Mouse (Mus musculus) heart, adult 18-20 months (tissue): ENCODE results near the gene Gm12117. TPM values are rescaled to one million over a fixed set of nuclear protein-coding genes. Genes with fewer than 3 reads are reported as not detected.

Experiments
- DNase-seq, 2 experiments: peaks; one replicate each; pipeline ENCODE4 v3.0.0; 2021 to 2022; ENCODE audit warnings: mixed read lengths in 1 of 2
- long read RNA-seq, 2 experiments: library from polyadenylated mRNA; stranded (forward); transcript quantifications; one replicate each; pipeline ENCODE4 v2.0.0; 2021
- total RNA-seq, 2 experiments: library from RNA; stranded (reverse); gene quantifications; 2 replicates each; pipeline ENCODE4 v1.2.3; 2021

Gene Gm12117
- total RNA-seq: not detected
- long read RNA-seq, experiment 1: 0 reads
- long read RNA-seq, experiment 2: 0 reads

DNA sequence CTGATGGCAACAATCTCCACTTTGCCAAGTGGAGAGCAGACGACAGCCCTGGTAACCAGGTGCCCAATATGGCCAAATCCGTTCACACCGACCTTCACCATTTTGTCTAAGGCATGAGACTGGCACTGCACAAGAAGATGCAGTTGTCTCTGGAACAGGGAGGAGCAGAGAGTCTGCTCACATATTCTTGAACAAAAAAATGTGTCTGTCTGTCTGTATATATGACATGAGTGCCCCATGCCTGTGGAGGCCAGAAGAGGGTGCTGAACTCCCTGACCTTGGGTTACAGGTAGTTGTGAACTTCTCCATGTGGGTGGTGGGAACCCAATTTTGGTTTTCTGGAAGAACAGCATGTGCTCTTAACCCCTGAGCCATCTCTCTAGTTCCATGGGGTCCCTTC lies at the start of gene Gm12117:
Gene Gm12117 (minus strand): TSS at position 101 of the 400 bp plus-strand sequence.
- DNase-seq: no peak

DNA sequence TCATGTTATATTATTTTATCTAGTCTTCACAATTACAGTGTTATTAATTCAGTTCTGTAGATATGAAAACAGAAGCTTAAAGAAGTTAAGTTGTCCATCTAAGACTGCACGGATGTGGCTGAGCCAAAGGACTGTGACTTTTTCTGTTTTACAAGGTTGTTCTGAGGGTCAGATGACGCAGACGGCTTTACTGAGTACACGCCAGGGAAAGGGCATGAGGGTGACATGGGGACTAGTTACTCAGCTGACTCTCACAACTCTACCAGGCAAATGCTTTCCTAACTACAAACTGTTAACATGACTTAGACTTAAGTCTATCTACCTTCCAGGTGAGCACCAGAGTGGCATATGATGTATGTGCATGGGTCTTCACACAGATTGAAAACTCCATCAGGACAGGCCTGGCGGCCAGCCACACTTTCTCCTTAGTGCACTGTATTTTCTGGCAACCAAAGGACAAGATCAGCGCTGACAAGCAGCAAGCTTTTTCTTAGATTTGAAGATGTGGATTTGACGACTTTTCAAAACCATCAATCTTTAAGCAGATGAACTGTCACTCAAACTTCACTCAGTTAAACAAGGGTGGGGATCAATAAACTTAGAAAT lies 42.6 kb upstream of the Gm12117 start:
- DNase-seq: no peak

- DNase-seq: no peak
Observed at GRCm38 (mm10) chr11:33309566-33309965, 33.0 kb upstream of the Gm12117 start.

- no peak for DNase-seq
Observed at GRCm38 (mm10) chr11:33300859-33301258, 24.3 kb upstream of the Gm12117 start.

- DNase-seq: no peak
Observed at GRCm38 (mm10) chr11:33299371-33299770, 22.8 kb upstream of the Gm12117 start.

- DNase-seq: no peak
Observed at GRCm38 (mm10) chr11:33297121-33297520, 20.6 kb upstream of the Gm12117 start.

- peak in 1 of 2 experiments; percentile 17 for DNase-seq
Observed at GRCm38 (mm10) chr11:33295422-33295821, 18.9 kb upstream of the Gm12117 start.

GRCm38 (mm10) chr11:33294063-33294462 lies 17.5 kb upstream of the Gm12117 start:
- DNase-seq: no peak

GRCm38 (mm10) chr11:33278571-33278970 lies 2.0 kb upstream of the Gm12117 start:
- no peak for DNase-seq

- no peak for DNase-seq
Observed at GRCm38 (mm10) chr11:33274816-33275215, 1.7 kb downstream of the Gm12117 start.

DNA sequence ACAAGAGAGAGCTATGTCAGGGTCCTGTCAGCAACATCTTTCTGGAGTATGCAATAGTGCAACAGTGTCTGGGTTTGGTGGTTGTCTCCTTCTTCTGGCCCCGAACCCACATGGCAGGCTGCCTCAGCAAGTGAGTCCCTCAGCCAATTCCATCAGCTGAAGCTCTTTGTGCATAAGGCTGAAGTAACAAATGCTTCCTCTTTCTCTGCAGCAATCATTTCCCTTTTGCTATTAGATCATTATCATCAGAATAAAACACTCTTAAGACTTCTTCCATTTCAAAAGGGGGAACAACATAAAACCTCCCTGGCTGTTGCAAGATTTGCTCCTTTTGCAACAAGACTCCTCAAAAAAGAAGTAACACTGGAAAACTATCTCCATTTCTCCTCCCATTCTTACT lies 2.2 kb downstream of the Gm12117 start:
- DNase-seq: no peak

GRCm38 (mm10) chr11:33240295-33240694 lies 36.2 kb downstream of the Gm12117 start:
- no peak for DNase-seq

DNA sequence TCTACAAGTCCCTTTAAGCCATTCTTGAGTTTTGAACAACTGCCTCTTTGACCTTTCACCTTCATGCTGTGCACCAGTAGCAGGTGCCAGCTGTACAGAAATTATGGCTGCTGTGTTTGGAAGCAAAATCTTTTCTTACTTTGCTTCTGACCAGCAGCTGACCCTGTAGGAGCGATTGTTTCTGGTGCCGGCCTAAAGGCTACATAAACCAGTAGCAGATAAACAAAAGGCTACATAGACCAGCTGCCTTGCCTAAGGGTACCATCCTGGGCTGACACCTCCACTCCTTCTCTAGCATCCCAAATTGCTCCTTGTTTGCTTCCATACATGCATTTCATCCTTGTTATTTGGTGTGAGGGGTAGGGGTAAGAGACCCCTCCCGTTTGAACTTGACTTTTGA lies 42.4 kb downstream of the Gm12117 start:
- DNase-seq: no peak

- no peak for DNase-seq
Observed at GRCm38 (mm10) chr11:33232056-33232455, 44.5 kb downstream of the Gm12117 start.

DNA sequence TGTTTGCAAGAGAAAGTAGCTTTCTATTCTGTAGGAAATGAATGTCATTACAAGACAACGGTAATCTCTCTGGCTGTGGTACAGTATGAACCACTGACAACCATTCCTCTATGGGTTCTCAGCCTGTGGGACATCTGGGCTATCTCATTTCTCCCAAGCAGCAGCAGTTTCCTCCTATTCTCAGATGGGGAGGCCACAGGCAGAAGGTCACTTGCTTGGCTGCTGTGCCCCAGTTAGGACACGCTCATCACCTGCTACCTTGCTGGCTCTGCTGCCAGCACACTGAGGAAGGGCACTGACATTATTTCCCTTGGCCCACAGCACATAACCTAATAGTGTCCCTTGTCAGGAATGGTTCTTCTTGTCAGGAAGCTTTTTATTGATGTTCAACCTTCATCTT lies 48.4 kb downstream of the Gm12117 start:
- DNase-seq: no peak

DNA sequence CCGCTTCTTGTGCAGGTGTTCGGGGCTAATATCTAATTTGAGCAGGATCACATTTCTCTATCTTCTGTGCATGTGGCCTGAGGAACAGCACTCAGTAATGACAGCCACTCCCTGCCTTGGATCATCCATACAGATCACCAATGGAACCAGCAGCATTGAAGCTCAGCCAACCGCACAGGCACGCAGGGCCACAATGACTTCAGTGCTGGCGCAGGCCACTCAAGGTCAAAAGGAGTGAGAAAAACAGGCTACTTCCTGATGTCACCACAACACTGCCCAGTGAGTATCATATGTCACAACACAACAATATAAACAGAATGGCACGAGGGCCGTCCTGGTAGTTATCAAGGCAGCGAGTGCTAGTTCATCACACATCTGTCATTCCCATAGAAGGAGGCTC lies 50.0 kb downstream of the Gm12117 start:
- no peak for DNase-seq

Other genes with a start within 250 kb of the Gm12117 start
- 1 to 10 TPM; 3.8 to 4.1 TPM for gene Fgf18, start 129.3 kb downstream of the Gm12117 start, total RNA-seq
- 100 to 1,000 TPM; 151 to 158 TPM for gene Npm1, start 113.5 kb downstream of the Gm12117 start, total RNA-seq
- not detected for gene Tlx3, start 73.1 kb downstream of the Gm12117 start, total RNA-seq
- gene Ranbp17, start 237.0 kb upstream of the Gm12117 start, total RNA-seq: under 1 TPM; 0.22 to 0.39 TPM